Mouse (Mus musculus): ENCODE data around the gene Nkpd1. TPM values are rescaled to one million over a fixed set of nuclear protein-coding genes. Genes with fewer than 3 reads are reported as not detected.
"Not testable (repeated sequence)": the region's sequence is repeated elsewhere in the genome, so short reads cannot be mapped to it uniquely, and the experiment has no call there.

The Nkpd1 gene
- total RNA-seq, 2 experiments from 2014 or later, result not detected

- peak; percentile 61 for DNase-seq
Measured at GRCm38 (mm10) chr7:19506969-19507611, 10.5 kb upstream of the Nkpd1 start.

GRCm38 (mm10) chr7:19507612-19507981, 10.0 kb upstream of the Nkpd1 start:
- no peak for DNase-seq

GRCm38 (mm10) chr7:19508150-19508923, 9.3 kb upstream of the Nkpd1 start, which contains the start of the genes Bloc1s3 and Trappc6a:
TSS of gene Bloc1s3 (minus strand) at chr7:19508367.
TSS of gene Trappc6a (plus strand) at chr7:19508395.
- peak; percentile 85 for DNase-seq

- no peak for DNase-seq
Measured at GRCm38 (mm10) chr7:19508924-19509568, 8.6 kb upstream of the Nkpd1 start.

GRCm38 (mm10) chr7:19509786-19510185, 7.9 kb upstream of the Nkpd1 start:
- DNase-seq, result no peak

GRCm38 (mm10) chr7:19511934-19512333, 5.7 kb upstream of the Nkpd1 start:
- not testable (repeated sequence) for DNase-seq

- no peak for DNase-seq
Measured at GRCm38 (mm10) chr7:19512353-19512752, 5.3 kb upstream of the Nkpd1 start.

GRCm38 (mm10) chr7:19520032-19520431, 2.4 kb downstream of the Nkpd1 start:
- DNase-seq, result no peak

- DNase-seq, result no peak
Measured at GRCm38 (mm10) chr7:19523017-19523756, 5.5 kb downstream of the Nkpd1 start.

GRCm38 (mm10) chr7:19523757-19524419, 6.2 kb downstream of the Nkpd1 start:
- peak; percentile 63 for DNase-seq

GRCm38 (mm10) chr7:19524420-19525104, 6.9 kb downstream of the Nkpd1 start:
- DNase-seq, result no peak

- DNase-seq, result no peak
Measured at GRCm38 (mm10) chr7:19525105-19525481, 7.5 kb downstream of the Nkpd1 start.

GRCm38 (mm10) chr7:19531077-19531476, 13.4 kb downstream of the Nkpd1 start:
- DNase-seq, result no peak

GRCm38 (mm10) chr7:19532240-19532639, 14.6 kb downstream of the Nkpd1 start:
- no peak for DNase-seq

- DNase-seq, result no peak
Measured at GRCm38 (mm10) chr7:19534676-19535075, 17.0 kb downstream of the Nkpd1 start.

GRCm38 (mm10) chr7:19540771-19541566, 23.3 kb downstream of the Nkpd1 start:
- DNase-seq, result no peak

- no peak for DNase-seq
Measured at GRCm38 (mm10) chr7:19541681-19542154, 24.1 kb downstream of the Nkpd1 start.

GRCm38 (mm10) chr7:19542155-19542691, 24.6 kb downstream of the Nkpd1 start:
- no peak for DNase-seq

GRCm38 (mm10) chr7:19543584-19543983, 25.9 kb downstream of the Nkpd1 start:
- no peak for DNase-seq

- DNase-seq, result no peak
Measured at GRCm38 (mm10) chr7:19546007-19546406, 28.4 kb downstream of the Nkpd1 start.

Measured in gastrocnemius, postnatal 10 days (tissue).